Mouse (Mus musculus) heart, embryonic 14.5 days (tissue): ENCODE measurements around the gene Gm10643. TPM values are rescaled to one million over a fixed set of nuclear protein-coding genes. Genes with fewer than 3 reads are reported as not detected.

Source experiments
- ATAC-seq: fragments of 200-750 bp; cut with Nextera tagmentation; 2 replicates; pipeline ENCODE4 v1.8.0; 2017; ENCODE audit warnings: low read depth, moderate TSS enrichment; ENCODE audit not compliant: insufficient number of reproducible peaks, insufficient read depth, low FRiP score
- H3K27ac ChIP-seq, 2 experiments: fragments of 200-500 bp in 1 of 2; fragments of 300-500 bp in 1 of 2; sonication (generic) in 1 of 2; replicated peaks in 1 of 2; 2 replicates each; pipeline ENCODE4 v1.5.1; 2012 to 2014; ENCODE audit warnings: low read depth in 2 of 2, low read length in 2 of 2, control low read depth in 1 of 2, mild to moderate bottlenecking in 1 of 2, mixed read lengths in 1 of 2; ENCODE audit not compliant: control insufficient read depth in 1 of 2, insufficient read depth in 1 of 2
- H3K27me3 ChIP-seq: fragments of 300-500 bp; sonication (generic); 2 replicates; pipeline ENCODE4 v1.6.1; 2014; ENCODE audit warnings: mild to moderate bottlenecking, low read length, control low read depth; ENCODE audit not compliant: control insufficient read depth, insufficient read depth
- H3K36me3 ChIP-seq: fragments of 300-500 bp; sonication (generic); 2 replicates; pipeline ENCODE4 v1.6.1; 2014; ENCODE audit warnings: mild to moderate bottlenecking, control low read depth, low read length, mixed read lengths; ENCODE audit not compliant: control insufficient read depth, insufficient read depth
- H3K4me1 ChIP-seq, 2 experiments: fragments of 200-500 bp in 1 of 2; fragments of 300-500 bp in 1 of 2; sonication (generic) in 1 of 2; 2 replicates each; pipeline ENCODE4 v1.6.1; 2012 to 2014; ENCODE audit warnings: low read length in 2 of 2, control low read depth in 1 of 2, mixed read lengths in 1 of 2; ENCODE audit not compliant: control insufficient read depth in 2 of 2, insufficient read depth in 2 of 2
- H3K4me2 ChIP-seq: fragments of 300-500 bp; sonication (generic); 2 replicates; pipeline ENCODE4 v1.6.1; 2014; ENCODE audit warnings: mild to moderate bottlenecking, low read length
- H3K4me3 ChIP-seq, 2 experiments: fragments of 200-500 bp in 1 of 2; fragments of 300-500 bp in 1 of 2; sonication (generic) in 1 of 2; 2 replicates each; pipeline ENCODE4 v1.5.1; 2012 to 2014; ENCODE audit warnings: low read length in 2 of 2, mild to moderate bottlenecking in 2 of 2, control low read depth in 1 of 2, low read depth in 1 of 2, moderate library complexity in 1 of 2; ENCODE audit not compliant: control insufficient read depth in 1 of 2, insufficient read depth in 1 of 2
- H3K9ac ChIP-seq: fragments of 300-500 bp; sonication (generic); 2 replicates; pipeline ENCODE4 v1.6.1; 2014; ENCODE audit warnings: mild to moderate bottlenecking, low read length
- H3K9me3 ChIP-seq: fragments of 300-500 bp; sonication (generic); 2 replicates; pipeline ENCODE4 v1.6.1; 2016; ENCODE audit warnings: low read length, control low read depth; ENCODE audit not compliant: control insufficient read depth
- whole genome bisulfite sequencing: fragments of 180-500 bp; shearing (Covaris S2); extraction: QIAGEN DNeasy Blood & Tissue Kit; methylation state at CpG from one replicate; pipeline ENCODE4 v1.1.7; 2014; 5-methylcytosine and 5-hydroxymethylcytosine counted together
- polyA plus RNA-seq: library from polyadenylated mRNA; unstranded; fragments of >200 nt; fragmentation: Nextera tagmentation; extraction: Ambion mirVana; gene quantifications from 2 replicates; pipeline ENCODE4 v1.2.1, GENCODE M21; 2014

Gene Gm10643
- polyA plus RNA-seq, 1 experiment from 2014 or later, result 1.6 TPM

- Histone ChIP-seq H3K9me3 (no peaks in the 10 kb centered on the region), H3K4me3 (no peak overlapping the region), H3K9ac (no peak overlapping the region), H3K4me2 (no peak overlapping the region), H3K27ac (no peak overlapping the region), H3K27me3 (no peaks in the 10 kb centered on the region), H3K4me1 (peaks cover 8 to 18% of the 10 kb centered on the region in 2 experiments), H3K36me3 (peaks cover 52% of the 10 kb centered on the region)
- 90% methylated on average over 25 of the region's 25 CpGs for WGBS
- no peak for ATAC-seq
Measured at GRCm38 (mm10) chr8:84101476-84102270, 36.7 kb upstream of the Gm10643 start.

- H3K4me1 ChIP-seq, result peaks cover 0 to 8% of the 10 kb centered on the region in 2 experiments; a peak in 2 of 4 replicates
- ATAC-seq, result no peak
- H3K27me3 ChIP-seq, result no peaks in the 10 kb centered on the region
- H3K4me2 ChIP-seq, result no peak overlapping the region
- 96% methylated on average over 7 of the region's 7 CpGs for WGBS
- H3K36me3 ChIP-seq, result peaks cover 83% of the 10 kb centered on the region
- no peak overlapping the region for H3K4me3 ChIP-seq
- H3K27ac ChIP-seq, result no peak overlapping the region
- no peaks in the 10 kb centered on the region for H3K9me3 ChIP-seq
- no peak overlapping the region for H3K9ac ChIP-seq
Measured at GRCm38 (mm10) chr8:84098376-84098775, 33.4 kb upstream of the Gm10643 start.

- no peak overlapping the region for H3K9ac ChIP-seq
- H3K36me3 ChIP-seq, result peaks cover 92% of the 10 kb centered on the region
- no peak overlapping the region for H3K4me3 ChIP-seq
- H3K27me3 ChIP-seq, result no peaks in the 10 kb centered on the region
- ATAC-seq, result no peak
- 77% methylated on average over 8 of the region's 8 CpGs for WGBS
- no peak overlapping the region for H3K4me2 ChIP-seq
- no peaks in the 10 kb centered on the region for H3K4me1 ChIP-seq
- H3K9me3 ChIP-seq, result no peaks in the 10 kb centered on the region
- H3K27ac ChIP-seq, result no peak overlapping the region
Measured at GRCm38 (mm10) chr8:84096061-84096460, 31.1 kb upstream of the Gm10643 start.

GRCm38 (mm10) chr8:84090585-84090984 lies 25.6 kb upstream of the Gm10643 start:
- 90% methylated on average over 8 of the region's 8 CpGs for WGBS
- no peak for ATAC-seq
- Histone ChIP-seq H3K4me2 (no peak overlapping the region), H3K27me3 (no peaks in the 10 kb centered on the region), H3K9ac (no peak overlapping the region), H3K4me1 (no peaks in the 10 kb centered on the region), H3K4me3 (no peak overlapping the region), H3K36me3 (peaks cover 86% of the 10 kb centered on the region), H3K9me3 (no peaks in the 10 kb centered on the region), H3K27ac (no peak overlapping the region)

- Histone ChIP-seq H3K9me3 (no peaks in the 10 kb centered on the region), H3K27ac (no peak overlapping the region), H3K36me3 (peaks cover 79% of the 10 kb centered on the region), H3K9ac (no peak overlapping the region), H3K4me2 (no peak overlapping the region), H3K4me3 (no peak overlapping the region), H3K4me1 (no peaks in the 10 kb centered on the region), H3K27me3 (no peaks in the 10 kb centered on the region)
- no peak for ATAC-seq
- WGBS, result 85% methylated on average over 9 of the region's 9 CpGs
Measured at GRCm38 (mm10) chr8:84089277-84089676, 24.3 kb upstream of the Gm10643 start.

- Histone ChIP-seq H3K4me2 (no peak overlapping the region), H3K9me3 (no peaks in the 10 kb centered on the region), H3K36me3 (peaks cover 79% of the 10 kb centered on the region), H3K27ac (no peak overlapping the region), H3K4me3 (no peak overlapping the region), H3K9ac (no peak overlapping the region), H3K27me3 (no peaks in the 10 kb centered on the region), H3K4me1 (no peaks in the 10 kb centered on the region)
- no peak for ATAC-seq
- 95% methylated on average over 14 of the region's 14 CpGs for WGBS
Measured at GRCm38 (mm10) chr8:84087821-84088220, 22.9 kb upstream of the Gm10643 start.

GRCm38 (mm10) chr8:84087156-84087555 lies 22.2 kb upstream of the Gm10643 start:
- H3K9me3 ChIP-seq, result no peaks in the 10 kb centered on the region
- no peak overlapping the region for H3K27ac ChIP-seq
- H3K27me3 ChIP-seq, result no peaks in the 10 kb centered on the region
- no peak overlapping the region for H3K4me2 ChIP-seq
- no peak overlapping the region for H3K4me3 ChIP-seq
- 93% methylated on average over 7 of the region's 7 CpGs for WGBS
- ATAC-seq, result no peak
- no peak overlapping the region for H3K9ac ChIP-seq
- H3K36me3 ChIP-seq, result peaks cover 79% of the 10 kb centered on the region
- H3K4me1 ChIP-seq, result no peaks in the 10 kb centered on the region
